Mouse (Mus musculus) cerebellum, adult 2 months (tissue): Measurements from ENCODE around the gene Pcsk2.

Source experiments
- CTCF ChIP-seq: fragments of 200-500 bp; IDR thresholded peaks from 2 replicates; pipeline ENCODE4 v1.5.1; 2011; ENCODE audit warnings: low read depth, mild to moderate bottlenecking, control low read depth, low read length, moderate library complexity, borderline replicate concordance; ENCODE audit not compliant: insufficient read depth
- POLR2A ChIP-seq: fragments of 200-500 bp; IDR thresholded peaks from 2 replicates; pipeline ENCODE4 v1.6.1; 2011; ENCODE audit warnings: low read length, control low read depth, borderline replicate concordance; ENCODE audit not compliant: insufficient read depth

DNA sequence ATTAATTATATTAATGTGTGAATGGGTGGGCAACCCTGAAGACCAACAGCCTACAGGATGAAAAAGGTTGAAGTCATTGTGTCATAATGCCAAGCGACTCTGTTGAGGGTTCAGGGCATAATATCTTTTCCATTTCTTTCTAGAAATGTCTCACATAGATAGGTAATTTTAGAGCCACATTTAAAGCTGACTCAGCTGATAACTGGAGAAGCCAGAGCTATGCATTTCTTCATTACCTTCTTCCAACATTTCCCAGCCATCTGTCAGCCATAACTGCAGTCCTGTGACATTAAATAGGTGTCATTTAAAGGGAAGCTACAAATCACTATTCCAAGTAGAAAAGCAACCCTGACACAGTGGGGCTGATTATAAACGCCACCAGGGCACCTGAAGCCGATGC, 189.5 kb downstream of the Pcsk2 start:
- no peak for TF ChIP-seq CTCF
- no peak for TF ChIP-seq POLR2A
